Comparison of ENCODE assay signal across 28 mouse cellular contexts in the genomic region with DNA sequence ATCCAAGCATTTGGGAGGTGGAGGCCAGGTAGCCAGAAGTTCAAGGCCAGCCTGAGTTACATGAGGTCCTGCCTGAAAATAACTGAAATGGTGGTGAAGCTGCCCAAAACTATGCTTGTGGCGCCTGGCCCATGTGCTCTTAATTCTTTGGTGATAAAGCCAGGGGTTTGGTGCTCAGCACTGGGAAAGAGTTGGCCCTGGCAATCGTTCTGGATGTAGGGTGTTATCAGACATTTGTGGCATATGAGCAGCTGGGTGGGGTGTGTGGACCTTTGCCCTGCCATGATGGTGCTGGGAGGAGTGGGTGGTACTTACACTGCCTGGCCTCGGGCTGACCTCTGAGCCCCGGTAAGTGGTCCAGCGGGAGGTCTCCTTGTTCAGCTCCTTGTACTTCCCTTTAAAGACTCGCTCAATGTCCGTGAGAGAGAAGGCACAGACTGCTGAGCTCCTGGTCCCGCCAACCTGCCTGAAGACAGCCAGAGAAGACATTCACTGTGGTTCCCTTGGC. TPM values are rescaled to one million over a fixed set of nuclear protein-coding genes. Genes with fewer than 3 reads are reported as not detected.
DNase-seq lines count a peak whose midpoint lies in the region; ATAC-seq lines count a peak whose summit lies in the region.
"Had no signal": no experiment of that assay in that cellular context is flagged by ENCODE, and none has a peak within 500 bp of the region (broad histone marks: within the 10 kb centered on the region; RNA-seq: fewer than 3 reads in every experiment).

No protein-coding gene starts in this region.

- 64% methylated on average over 8 of the region's 8 CpGs for WGBS in forebrain, embryonic 11.5 days
- WGBS in forebrain, embryonic 13.5 days: 66% methylated on average over 8 of the region's 8 CpGs
- 33% methylated on average over 8 of the region's 8 CpGs for WGBS in liver, embryonic 16.5 days (ENCODE audit: insufficient replicate concordance)
- 49% methylated on average over 8 of the region's 8 CpGs for WGBS in liver, embryonic 11.5 days
- 87% methylated on average over 8 of the region's 8 CpGs for WGBS in macrophage (ENCODE audit: missing documents)
- 51% methylated on average over 8 of the region's 8 CpGs for WGBS in stomach, embryonic 16.5 days

- H3K79me2 ChIP-seq in macrophage (ENCODE audit: inconsistent target): no peaks in the 10 kb centered on the region; the same call in 1 of the 2 replicates

- ATAC-seq in forebrain, embryonic 11.5 days (replicated peaks; ENCODE audit: low FRiP score): no peak
- ATAC-seq in forebrain, embryonic 13.5 days: no peak
- peak; percentile 44; the same call in 1 of the 2 replicates for ATAC-seq in liver, embryonic 16.5 days (ENCODE audit: low read depth)
- no peak; the same call in 1 of the 2 replicates for ATAC-seq in liver, embryonic 11.5 days (replicated peaks; ENCODE audit: low FRiP score)
- peak; percentile 35; the same call in 1 of the 2 replicates for ATAC-seq in stomach, embryonic 16.5 days (ENCODE audit: insufficient read depth, low FRiP score)
- ATAC-seq: forebrain, embryonic 16.5 days; hindbrain, postnatal 0 days; midbrain, embryonic 16.5 days had no signal

- no peak overlapping the region for H3K4me2 ChIP-seq in forebrain, embryonic 11.5 days (ENCODE audit: low read depth, low read length, severe bottlenecking)
- no peak overlapping the region for H3K4me2 ChIP-seq in forebrain, embryonic 13.5 days
- H3K4me2 ChIP-seq in liver, embryonic 16.5 days (ENCODE audit: low read depth, low read length): no peak overlapping the region
- no peak overlapping the region for H3K4me2 ChIP-seq in liver, embryonic 11.5 days
- no peak overlapping the region for H3K4me2 ChIP-seq in stomach, embryonic 16.5 days (ENCODE audit: low read depth, low read length)
- H3K4me2 ChIP-seq: embryonic facial prominence, embryonic 12.5 days; hindbrain, embryonic 12.5 days; kidney, embryonic 15.5 days; lung, embryonic 14.5 days had no signal

- peaks cover 2% of the 10 kb centered on the region; the same call in 1 of the 2 replicates for H3K4me1 ChIP-seq in forebrain, embryonic 11.5 days (replicated peaks; ENCODE audit: control insufficient read depth, insufficient read depth, low read length)
- peaks cover 15% of the 10 kb centered on the region for H3K4me1 ChIP-seq in forebrain, embryonic 13.5 days
- H3K4me1 ChIP-seq in liver, embryonic 16.5 days (ENCODE audit: control insufficient read depth, low read depth, low read length): peaks cover 9% of the 10 kb centered on the region
- peaks cover 14% of the 10 kb centered on the region for H3K4me1 ChIP-seq in liver, embryonic 11.5 days (replicated peaks; ENCODE audit: control insufficient read depth, insufficient read depth, low read length)
- H3K4me1 ChIP-seq in stomach, embryonic 16.5 days (ENCODE audit: control insufficient read depth, insufficient read depth, low read length): peaks cover 22% of the 10 kb centered on the region

- no peaks in the 10 kb centered on the region for H3K27me3 ChIP-seq in forebrain, embryonic 11.5 days (ENCODE audit: control insufficient read depth, insufficient read depth, low read length)
- H3K27me3 ChIP-seq in forebrain, embryonic 13.5 days: no peaks in the 10 kb centered on the region
- peaks cover 4% of the 10 kb centered on the region; the same call in 1 of the 2 replicates for H3K27me3 ChIP-seq in liver, embryonic 16.5 days (ENCODE audit: control insufficient read depth, insufficient read depth, low read depth, low read length)
- H3K27me3 ChIP-seq in liver, embryonic 11.5 days (replicated peaks; ENCODE audit: control insufficient read depth, insufficient read depth, low read length): peaks cover 14% of the 10 kb centered on the region
- H3K27me3 ChIP-seq in stomach, embryonic 16.5 days (ENCODE audit: control insufficient read depth, insufficient read depth, low read length): no peaks in the 10 kb centered on the region
- H3K27me3 ChIP-seq: CH12.LX; embryonic facial prominence, embryonic 12.5 days had no signal

- no peak overlapping the region for H3K27ac ChIP-seq in forebrain, embryonic 11.5 days (ENCODE audit: low read depth, low read length)
- no peak overlapping the region for H3K27ac ChIP-seq in forebrain, embryonic 13.5 days
- no peak overlapping the region for H3K27ac ChIP-seq in liver, embryonic 16.5 days (ENCODE audit: low read length)
- H3K27ac ChIP-seq in liver, embryonic 11.5 days (ENCODE audit: low read depth, low read length): no peak overlapping the region
- peak overlapping the region; percentile 72 for H3K27ac ChIP-seq in macrophage
- peak overlapping the region; percentile 15; the same call in 1 of the 2 replicates for H3K27ac ChIP-seq in stomach, embryonic 16.5 days (ENCODE audit: low read length)
- H3K27ac ChIP-seq: embryonic facial prominence, embryonic 12.5 days; hindbrain, embryonic 12.5 days; hindbrain, postnatal 0 days; kidney, embryonic 15.5 days; layer of hippocampus, adult 2 months had no signal

- DNase-seq in forebrain, embryonic 11.5 days (ENCODE audit: low spot score): peak; percentile 41
- DNase-seq in liver, embryonic 11.5 days (ENCODE audit: low spot score): no peak
- DNase-seq in adrenal gland, adult (ENCODE audit: inconsistent age in 2 of 2, low spot score in 1 of 2): no peak
- DNase-seq in kidney, postnatal 36 days: no peak
- DNase-seq: adrenal gland, postnatal 14 days; cerebellum, adult 11 months; cerebellum, adult 9-10 months; embryo, embryonic 11 days; gastrocnemius, postnatal 10 days; heart, postnatal 36 days; kidney, adult 18-20 months; kidney, postnatal 25 days; left cerebral cortex, postnatal 4 days; lung, embryonic 14.5 days; right cerebral cortex, postnatal 25 days; spleen, adult 18-20 months had no signal

- no peak overlapping the region for H3K9ac ChIP-seq in forebrain, embryonic 11.5 days (ENCODE audit: low read length)
- no peak overlapping the region for H3K9ac ChIP-seq in forebrain, embryonic 13.5 days
- H3K9ac ChIP-seq in liver, embryonic 16.5 days (ENCODE audit: low read depth, low read length): no peak overlapping the region
- H3K9ac ChIP-seq in liver, embryonic 11.5 days (ENCODE audit: low read depth, low read length): no peak overlapping the region
- H3K9ac ChIP-seq in stomach, embryonic 16.5 days (ENCODE audit: low read length): no peak overlapping the region
- H3K9ac ChIP-seq: embryonic facial prominence, embryonic 12.5 days; hindbrain, embryonic 12.5 days; kidney, embryonic 15.5 days; lung, embryonic 14.5 days had no signal

- no peak overlapping the region for H3K4me3 ChIP-seq in forebrain, embryonic 11.5 days (ENCODE audit: low read depth, low read length)
- H3K4me3 ChIP-seq in forebrain, embryonic 13.5 days: no peak overlapping the region
- H3K4me3 ChIP-seq in liver, embryonic 16.5 days (ENCODE audit: low read depth, low read length): no peak overlapping the region
- no peak overlapping the region for H3K4me3 ChIP-seq in liver, embryonic 11.5 days (ENCODE audit: low read depth, low read length)
- H3K4me3 ChIP-seq in macrophage (ENCODE audit: inconsistent target): no peak overlapping the region
- H3K4me3 ChIP-seq in stomach, embryonic 16.5 days (replicated peaks; ENCODE audit: low read length): no peak overlapping the region
- H3K4me3 ChIP-seq: embryonic facial prominence, embryonic 12.5 days; hindbrain, embryonic 12.5 days; kidney, embryonic 15.5 days; layer of hippocampus, adult 2 months had no signal

- H3K36me3 ChIP-seq in forebrain, embryonic 11.5 days (ENCODE audit: control insufficient read depth, insufficient read depth, low read length): no peaks in the 10 kb centered on the region
- H3K36me3 ChIP-seq in forebrain, embryonic 13.5 days (ENCODE audit: poor library complexity, severe bottlenecking): peaks cover 56% of the 10 kb centered on the region
- H3K36me3 ChIP-seq in liver, embryonic 16.5 days (ENCODE audit: control insufficient read depth, insufficient read depth): no peaks in the 10 kb centered on the region
- H3K36me3 ChIP-seq in liver, embryonic 11.5 days (ENCODE audit: control insufficient read depth, insufficient read depth, low read length): no peaks in the 10 kb centered on the region
- H3K36me3 ChIP-seq in macrophage (ENCODE audit: inconsistent target): peaks cover 7% of the 10 kb centered on the region; the same call in 1 of the 2 replicates
- no peaks in the 10 kb centered on the region for H3K36me3 ChIP-seq in stomach, embryonic 16.5 days (ENCODE audit: control insufficient read depth, insufficient read depth, low read length)
- H3K36me3 ChIP-seq: kidney, embryonic 15.5 days had no signal

- no peaks in the 10 kb centered on the region for H3K9me3 ChIP-seq in forebrain, embryonic 11.5 days (ENCODE audit: control insufficient read depth, low read length)
- no peaks in the 10 kb centered on the region for H3K9me3 ChIP-seq in forebrain, embryonic 13.5 days (replicated peaks)
- no peaks in the 10 kb centered on the region for H3K9me3 ChIP-seq in liver, embryonic 16.5 days (replicated peaks; ENCODE audit: control insufficient read depth, low read length)
- no peaks in the 10 kb centered on the region for H3K9me3 ChIP-seq in liver, embryonic 11.5 days (ENCODE audit: control insufficient read depth, low read length)
- H3K9me3 ChIP-seq in stomach, embryonic 16.5 days (replicated peaks; ENCODE audit: control insufficient read depth, low read length): no peaks in the 10 kb centered on the region
- H3K9me3 ChIP-seq: embryonic facial prominence, embryonic 12.5 days; hindbrain, embryonic 12.5 days; kidney, embryonic 15.5 days had no signal

RNA-seq across cellular contexts. Expression of a gene that starts 13.3 kb away (rescaled TPM):
- 9.3 and 10.3 TPM in 2 replicates for polyA plus RNA-seq in forebrain, embryonic 11.5 days (2014; fragmentation: Nextera tagmentation; extraction: Ambion mirVana)
- polyA plus RNA-seq in forebrain, embryonic 13.5 days (2015; fragmentation: Nextera tagmentation; extraction: Ambion mirVana): 13.7 and 16.7 TPM in 2 replicates
- 27.0 and 29.1 TPM in 2 replicates for polyA plus RNA-seq in liver, embryonic 16.5 days (2015; fragmentation: Nextera tagmentation; extraction: Ambion mirVana)
- 14.3 and 19.0 TPM in 2 replicates for polyA plus RNA-seq in liver, embryonic 11.5 days (2014; fragmentation: Nextera tagmentation; extraction: Ambion mirVana)
- total RNA-seq in macrophage (2018; cell fraction: chromatin; rRNA removed): 100 to 1,000 TPM in 6 of 26 experiments, 10 to 100 TPM in 20; 12.4 to 193 (median 60.3) TPM
- total RNA-seq in macrophage (2018; cell fraction: cytosol; rRNA removed): 10 to 100 TPM in 19 of 26 experiments, 1 to 10 TPM in 7; 8.5 to 33.5 (median 15.5) TPM
- 100 to 1,000 TPM in 3 of 26 experiments, 10 to 100 TPM in 23; 24.0 to 139 (median 65.3) TPM for total RNA-seq in macrophage (2018; cell fraction: nucleus; rRNA removed)
- 7.3 to 33.5 TPM (median 7.7 TPM) in 3 replicates for polyA plus RNA-seq in macrophage (2018)
- polyA plus RNA-seq in stomach, embryonic 16.5 days (2015; fragmentation: Nextera tagmentation; extraction: Ambion mirVana): 33.1 and 38.4 TPM in 2 replicates

RNA-seq across cellular contexts. Expression of a gene that starts 22.8 kb away (rescaled TPM):
- 22.6 and 23.1 TPM in 2 replicates for polyA plus RNA-seq in forebrain, embryonic 11.5 days (2014; fragmentation: Nextera tagmentation; extraction: Ambion mirVana)
- 23.0 and 26.2 TPM in 2 replicates for polyA plus RNA-seq in forebrain, embryonic 13.5 days (2015; fragmentation: Nextera tagmentation; extraction: Ambion mirVana)
- 10.0 and 11.8 TPM in 2 replicates for polyA plus RNA-seq in liver, embryonic 16.5 days (2015; fragmentation: Nextera tagmentation; extraction: Ambion mirVana)
- polyA plus RNA-seq in liver, embryonic 11.5 days (2014; fragmentation: Nextera tagmentation; extraction: Ambion mirVana): 20.6 and 20.7 TPM in 2 replicates
- total RNA-seq in macrophage (2018; cell fraction: chromatin; rRNA removed): 10 to 100 TPM; 11.1 to 30.9 (median 17.3) TPM
- total RNA-seq in macrophage (2018; cell fraction: cytosol; rRNA removed): 10 to 100 TPM; 26.0 to 45.2 (median 33.0) TPM
- total RNA-seq in macrophage (2018; cell fraction: nucleus; rRNA removed): 10 to 100 TPM; 17.6 to 42.3 (median 27.8) TPM
- 23.0 to 38.3 TPM (median 30.3 TPM) in 3 replicates for polyA plus RNA-seq in macrophage (2018)
- 18.0 and 20.0 TPM in 2 replicates for polyA plus RNA-seq in stomach, embryonic 16.5 days (2015; fragmentation: Nextera tagmentation; extraction: Ambion mirVana)

RNA-seq across cellular contexts. Expression of a gene that starts 37.6 kb away (rescaled TPM):
- 141 and 158 TPM in 2 replicates for polyA plus RNA-seq in forebrain, embryonic 11.5 days (2014; fragmentation: Nextera tagmentation; extraction: Ambion mirVana)
- 107 TPM in 2 replicates for polyA plus RNA-seq in forebrain, embryonic 13.5 days (2015; fragmentation: Nextera tagmentation; extraction: Ambion mirVana)
- 69.7 and 76.8 TPM in 2 replicates for polyA plus RNA-seq in liver, embryonic 16.5 days (2015; fragmentation: Nextera tagmentation; extraction: Ambion mirVana)
- 153 and 165 TPM in 2 replicates for polyA plus RNA-seq in liver, embryonic 11.5 days (2014; fragmentation: Nextera tagmentation; extraction: Ambion mirVana)
- total RNA-seq in macrophage (2018; cell fraction: chromatin; rRNA removed): 10 to 100 TPM in 18 of 26 experiments, 1 to 10 TPM in 8; 3.6 to 33.6 (median 15.7) TPM
- 10 to 100 TPM; 11.9 to 27.4 (median 19.5) TPM for total RNA-seq in macrophage (2018; cell fraction: cytosol; rRNA removed)
- 10 to 100 TPM in 15 of 26 experiments, 1 to 10 TPM in 11; 4.3 to 40.2 (median 12.1) TPM for total RNA-seq in macrophage (2018; cell fraction: nucleus; rRNA removed)
- polyA plus RNA-seq in macrophage (2018): 20.9 to 38.7 TPM (median 26.5 TPM) in 3 replicates
- 98.9 and 104 TPM in 2 replicates for polyA plus RNA-seq in stomach, embryonic 16.5 days (2015; fragmentation: Nextera tagmentation; extraction: Ambion mirVana)

Comparison
In these comparisons a context has a peak if more than half of its experiments do, and no peak if none do; other contexts are left out.
1. ATAC-seq: peak in liver, embryonic 16.5 days (single experiment) and stomach, embryonic 16.5 days (single experiment); none in forebrain, embryonic 11.5 days (single experiment), forebrain, embryonic 13.5 days (single experiment) and liver, embryonic 11.5 days (single experiment).
2. H3K27ac ChIP-seq: peak in macrophage (single experiment) and stomach, embryonic 16.5 days (single experiment); none in forebrain, embryonic 11.5 days (single experiment), forebrain, embryonic 13.5 days (single experiment), liver, embryonic 16.5 days (single experiment) and liver, embryonic 11.5 days (single experiment).